Comparison of ENCODE assay signal across 14 mouse cellular contexts in the genomic region with DNA sequence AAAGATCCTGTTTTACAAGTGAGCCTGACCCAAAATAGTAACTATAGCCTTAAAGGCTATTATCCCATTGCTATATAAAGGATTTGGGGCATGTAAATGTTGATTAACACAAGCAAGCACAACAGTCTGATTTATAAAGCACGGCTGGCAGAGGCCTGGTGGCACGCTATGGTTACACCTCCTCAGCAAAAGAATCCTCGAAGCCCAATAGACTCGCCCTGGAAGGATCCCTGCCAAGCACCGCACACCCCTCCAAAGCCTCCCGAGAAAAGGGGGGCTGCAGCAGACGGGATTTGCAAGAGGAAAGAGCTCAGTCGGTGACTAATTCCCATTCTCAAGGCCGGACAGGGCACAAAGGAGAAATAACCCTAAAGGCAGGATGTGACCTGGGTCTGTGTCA.
DNase-seq lines count a peak whose midpoint lies in the region; ATAC-seq and TF ChIP-seq lines count a peak whose summit lies in the region.
"Had no signal": no experiment of that assay in that cellular context is flagged by ENCODE, and none has a peak within 500 bp of the region (broad histone marks: within the 10 kb centered on the region; RNA-seq: fewer than 3 reads in every experiment).

No protein-coding gene starts in this region.

- H3K4me3 ChIP-seq in forebrain, embryonic 13.5 days, result no peak overlapping the region
- no peak overlapping the region for H3K4me3 ChIP-seq in forebrain, embryonic 12.5 days (replicated peaks)
- no peak overlapping the region for H3K4me3 ChIP-seq in limb, embryonic 14.5 days (replicated peaks; ENCODE audit: low read length)
- no peak overlapping the region for H3K4me3 ChIP-seq in heart, embryonic 12.5 days
- H3K4me3 ChIP-seq: myocyte had no signal

- DNase-seq in Muller cell, postnatal 12 days (ENCODE audit: inconsistent ontology term), result peak; percentile 21
- peak; percentile 84 for DNase-seq in brain, embryonic 14.5 days (ENCODE audit: low read depth)
- DNase-seq in limb, embryonic 14.5 days (ENCODE audit: low spot score), result peak; percentile 63
- no peak for DNase-seq in thymus, postnatal 10 days (ENCODE audit: low spot score in 2 of 2)
- no peak for DNase-seq in ovary, postnatal 14 days (ENCODE audit: low spot score)
- DNase-seq: cerebellum, adult 11 months; heart, postnatal 14 days; lung, postnatal 36 days; spleen, adult 18-20 months had no signal

- TF ChIP-seq CTCF in brain, embryonic 14.5 days (IDR thresholded peaks at IDR 0.05; ENCODE audit: borderline replicate concordance, extremely low read depth, insufficient read depth, insufficient read length), result no peak

- H3K4me1 ChIP-seq in forebrain, embryonic 13.5 days, result peaks cover 5% of the 10 kb centered on the region
- peaks cover 6% of the 10 kb centered on the region for H3K4me1 ChIP-seq in forebrain, embryonic 12.5 days
- H3K4me1 ChIP-seq in limb, embryonic 14.5 days (ENCODE audit: control insufficient read depth, insufficient read depth, low read length), result peaks cover 19% of the 10 kb centered on the region
- H3K4me1 ChIP-seq in heart, embryonic 12.5 days (replicated peaks), result no peaks in the 10 kb centered on the region

- H3K27me3 ChIP-seq in forebrain, embryonic 13.5 days, result no peaks in the 10 kb centered on the region
- no peaks in the 10 kb centered on the region for H3K27me3 ChIP-seq in forebrain, embryonic 12.5 days
- no peaks in the 10 kb centered on the region for H3K27me3 ChIP-seq in limb, embryonic 14.5 days (ENCODE audit: control insufficient read depth, insufficient read depth, low read length)
- H3K27me3 ChIP-seq in heart, embryonic 12.5 days (replicated peaks), result no peaks in the 10 kb centered on the region

- H3K4me2 ChIP-seq in forebrain, embryonic 13.5 days, result no peak overlapping the region
- no peak overlapping the region for H3K4me2 ChIP-seq in forebrain, embryonic 12.5 days
- 0 out of 2 replicates have a peak overlapping the region, but pooled peaks have one; percentile 25 for H3K4me2 ChIP-seq in limb, embryonic 14.5 days (replicated peaks; ENCODE audit: low read depth, low read length, severe bottlenecking)
- H3K4me2 ChIP-seq in heart, embryonic 12.5 days, result no peak overlapping the region

- H3K9ac ChIP-seq in forebrain, embryonic 13.5 days, result no peak overlapping the region
- H3K9ac ChIP-seq in forebrain, embryonic 12.5 days, result no peak overlapping the region
- H3K9ac ChIP-seq in limb, embryonic 14.5 days (ENCODE audit: low read depth, low read length, severe bottlenecking), result no peak overlapping the region
- H3K9ac ChIP-seq in heart, embryonic 12.5 days, result no peak overlapping the region

- no peak overlapping the region for H3K27ac ChIP-seq in forebrain, embryonic 13.5 days
- no peak overlapping the region for H3K27ac ChIP-seq in forebrain, embryonic 12.5 days
- H3K27ac ChIP-seq in limb, embryonic 14.5 days (replicated peaks; ENCODE audit: low read depth, low read length), result no peak overlapping the region
- no peak overlapping the region for H3K27ac ChIP-seq in heart, embryonic 12.5 days (ENCODE audit: poor library complexity, severe bottlenecking)

- WGBS in forebrain, embryonic 13.5 days, result 5% methylated on average over 9 of the region's 9 CpGs
- 17% methylated on average over 9 of the region's 9 CpGs for WGBS in forebrain, embryonic 12.5 days
- WGBS in limb, embryonic 14.5 days, result 19% methylated on average over 9 of the region's 9 CpGs
- 53% methylated on average over 9 of the region's 9 CpGs for WGBS in heart, embryonic 12.5 days

- H3K36me3 ChIP-seq in forebrain, embryonic 13.5 days (ENCODE audit: poor library complexity, severe bottlenecking), result no peaks in the 10 kb centered on the region
- no peaks in the 10 kb centered on the region for H3K36me3 ChIP-seq in forebrain, embryonic 12.5 days (replicated peaks)
- no peaks in the 10 kb centered on the region for H3K36me3 ChIP-seq in limb, embryonic 14.5 days (ENCODE audit: control insufficient read depth, insufficient read depth, low read length)
- H3K36me3 ChIP-seq in heart, embryonic 12.5 days, result no peaks in the 10 kb centered on the region

- TF ChIP-seq POLR2A in brain, embryonic 14.5 days (IDR thresholded peaks at IDR 0.05; ENCODE audit: borderline replicate concordance, extremely low read depth, insufficient read depth, insufficient read length, poor library complexity, severe bottlenecking), result no peak
- no peak for TF ChIP-seq POLR2A in limb, embryonic 14.5 days (IDR thresholded peaks at IDR 0.05; ENCODE audit: borderline replicate concordance, extremely low read depth, insufficient read depth, insufficient read length)

- ATAC-seq in forebrain, embryonic 13.5 days, result peak; percentile 55; the same call in 1 of the 2 replicates
- no peak for ATAC-seq in forebrain, embryonic 12.5 days (ENCODE audit: low FRiP score)
- peak; percentile 48 for ATAC-seq in limb, embryonic 14.5 days (ENCODE audit: low FRiP score, low read depth)
- no peak for ATAC-seq in heart, embryonic 12.5 days (ENCODE audit: insufficient number of reproducible peaks, low FRiP score)
- ATAC-seq: intestine, postnatal 0 days had no signal

- no peaks in the 10 kb centered on the region for H3K9me3 ChIP-seq in forebrain, embryonic 13.5 days (replicated peaks)
- no peaks in the 10 kb centered on the region for H3K9me3 ChIP-seq in forebrain, embryonic 12.5 days
- no peaks in the 10 kb centered on the region for H3K9me3 ChIP-seq in limb, embryonic 14.5 days (ENCODE audit: control insufficient read depth, low read length)
- H3K9me3 ChIP-seq in heart, embryonic 12.5 days (replicated peaks), result no peaks in the 10 kb centered on the region

Comparison
In these comparisons a context has a peak if more than half of its experiments do, and no peak if none do; other contexts are left out.
1. ATAC-seq: peak in forebrain, embryonic 13.5 days (single experiment) and limb, embryonic 14.5 days (single experiment); none in forebrain, embryonic 12.5 days (single experiment) and heart, embryonic 12.5 days (single experiment).
2. DNase-seq: peak in Muller cell, postnatal 12 days (single experiment), brain, embryonic 14.5 days (single experiment) and limb, embryonic 14.5 days (single experiment); none in thymus, postnatal 10 days (0 of 2) and ovary, postnatal 14 days (single experiment).